In the genomic region with DNA sequence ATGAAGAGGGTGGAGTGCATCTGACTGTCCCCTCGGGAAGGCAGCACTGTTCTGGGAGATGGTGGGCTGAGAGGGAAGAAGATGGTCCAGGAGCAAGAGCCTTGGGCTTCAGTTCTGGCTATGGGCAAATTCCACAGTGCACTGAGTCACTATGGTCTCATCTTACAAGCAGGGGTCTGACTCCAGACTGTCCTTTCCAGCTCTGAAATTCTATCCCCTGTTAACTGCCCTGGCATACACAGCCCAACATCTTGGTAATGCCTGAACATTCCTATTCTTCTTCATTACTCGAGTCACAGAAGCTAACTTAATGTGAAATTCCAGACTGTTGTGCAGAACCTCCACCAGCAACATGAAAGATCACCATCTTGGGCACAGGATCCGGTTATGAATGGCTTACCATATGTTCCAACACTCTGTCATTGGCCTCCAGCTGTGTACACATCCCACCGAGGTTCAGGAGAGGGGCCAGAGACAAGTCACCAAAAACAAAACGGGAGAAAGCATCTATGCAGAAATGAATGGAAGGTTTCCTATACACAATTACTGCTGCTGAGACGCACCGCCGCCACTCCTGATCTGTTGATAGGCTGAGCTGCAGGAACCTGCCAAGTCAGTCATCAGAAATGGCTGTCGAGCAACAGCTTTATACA, we compare ENCODE assay signal across 16 mouse cellular contexts.
DNase-seq lines count a peak whose midpoint lies in the region; ATAC-seq and TF ChIP-seq lines count a peak whose summit lies in the region.
"Had no signal": no experiment of that assay in that cellular context is flagged by ENCODE, and none has a peak within 500 bp of the region (broad histone marks: within the 10 kb centered on the region; RNA-seq: fewer than 3 reads in every experiment).

No protein-coding gene starts in this region.

- WGBS in hindbrain, postnatal 0 days = 41% methylated on average over 9 of the region's 9 CpGs
- WGBS in hindbrain, embryonic 10.5 days = 61% methylated on average over 9 of the region's 9 CpGs
- WGBS in embryonic facial prominence, embryonic 14.5 days = 39% methylated on average over 9 of the region's 9 CpGs
- 72% methylated on average over 9 of the region's 9 CpGs for WGBS in heart, adult 2 months
- WGBS in forebrain, embryonic 15.5 days = 55% methylated on average over 9 of the region's 9 CpGs

- TF ChIP-seq CTCF in hindbrain, postnatal 0 days (IDR thresholded peaks at IDR 0.05; ENCODE audit: low read depth) = no peak
- no peak for TF ChIP-seq CTCF in C2C12 (IDR thresholded peaks at IDR 0.05; ENCODE audit: control insufficient read depth, insufficient read depth, insufficient read length)
- no peak for TF ChIP-seq CTCF in heart, adult 2 months (IDR thresholded peaks at IDR 0.05)

- H3K4me3 ChIP-seq in hindbrain, postnatal 0 days (ENCODE audit: low read length) = no peak overlapping the region
- no peak overlapping the region for H3K4me3 ChIP-seq in hindbrain, embryonic 10.5 days
- H3K4me3 ChIP-seq in C2C12 (ENCODE audit: insufficient read depth, poor library complexity, severe bottlenecking) = no peak overlapping the region
- no peak overlapping the region for H3K4me3 ChIP-seq in embryonic facial prominence, embryonic 14.5 days (ENCODE audit: low read depth, low read length)
- no peak overlapping the region for H3K4me3 ChIP-seq in heart, adult 2 months
- no peak overlapping the region for H3K4me3 ChIP-seq in forebrain, embryonic 15.5 days
- H3K4me3 ChIP-seq: heart, embryonic 12.5 days had no signal

- no peak overlapping the region for H3K9ac ChIP-seq in hindbrain, postnatal 0 days (replicated peaks; ENCODE audit: low read length)
- H3K9ac ChIP-seq in embryonic facial prominence, embryonic 14.5 days (ENCODE audit: low read depth, low read length) = no peak overlapping the region
- no peak overlapping the region for H3K9ac ChIP-seq in heart, adult 2 months (ENCODE audit: low read depth, low read length)
- H3K9ac ChIP-seq in forebrain, embryonic 15.5 days (replicated peaks) = no peak overlapping the region
- H3K9ac ChIP-seq: forebrain, postnatal 0 days; heart, embryonic 12.5 days; liver, embryonic 14.5 days had no signal

- DNase-seq in hindbrain, postnatal 0 days (ENCODE audit: low spot score) = peak; percentile 12
- no peak for DNase-seq in hindbrain, embryonic 10.5 days (ENCODE audit: low spot score)
- DNase-seq in 3T3-L1 (ENCODE audit: low read depth, low spot score) = peak; percentile 75
- DNase-seq in embryonic facial prominence, embryonic 14.5 days (ENCODE audit: low spot score) = no peak
- no peak for DNase-seq in heart, adult 2 months
- DNase-seq: adrenal gland, adult 2 months; forebrain, postnatal 0 days; gastrocnemius, postnatal 36 days; lung, postnatal 14 days; midbrain, embryonic 14.5 days; thymus, postnatal 25 days had no signal

- H3ac ChIP-seq in C2C12 (ENCODE audit: control insufficient read depth, insufficient read length, low read depth) = no peak overlapping the region

- no peak for TF ChIP-seq POLR2A in heart, adult 2 months (IDR thresholded peaks at IDR 0.05; ENCODE audit: insufficient read depth, low read depth, low read length)

- H3K4me1 ChIP-seq in hindbrain, postnatal 0 days (ENCODE audit: insufficient read depth, low read length) = 0 out of 2 replicates have a peak, but pooled peaks cover 5% of the 10 kb centered on the region
- peaks cover 42% of the 10 kb centered on the region for H3K4me1 ChIP-seq in hindbrain, embryonic 10.5 days (replicated peaks)
- H3K4me1 ChIP-seq in embryonic facial prominence, embryonic 14.5 days (ENCODE audit: control insufficient read depth, insufficient read depth, low read length) = peaks cover 7% of the 10 kb centered on the region
- H3K4me1 ChIP-seq in heart, adult 2 months (ENCODE audit: control insufficient read depth, insufficient read depth, low read length) = peaks cover 2% of the 10 kb centered on the region; the same call in 1 of the 2 replicates
- peaks cover 5% of the 10 kb centered on the region for H3K4me1 ChIP-seq in forebrain, embryonic 15.5 days

- no peak for ATAC-seq in hindbrain, postnatal 0 days
- ATAC-seq in embryonic facial prominence, embryonic 14.5 days (ENCODE audit: low read depth) = 0 out of 2 replicates have a peak, but pooled peaks have one; percentile 21
- ATAC-seq in forebrain, embryonic 15.5 days (replicated peaks) = no peak
- ATAC-seq: forebrain, postnatal 0 days; intestine, embryonic 16.5 days had no signal

- no peaks in the 10 kb centered on the region for H3K27me3 ChIP-seq in hindbrain, postnatal 0 days (ENCODE audit: insufficient read depth, low read length)
- no peaks in the 10 kb centered on the region for H3K27me3 ChIP-seq in hindbrain, embryonic 10.5 days (ENCODE audit: insufficient read depth, poor library complexity, severe bottlenecking)
- H3K27me3 ChIP-seq in C2C12 (ENCODE audit: control insufficient read depth, insufficient read depth, insufficient read length) = no peaks in the 10 kb centered on the region
- no peaks in the 10 kb centered on the region for H3K27me3 ChIP-seq in embryonic facial prominence, embryonic 14.5 days (replicated peaks; ENCODE audit: control insufficient read depth, insufficient read depth, low read length)
- no peaks in the 10 kb centered on the region for H3K27me3 ChIP-seq in heart, adult 2 months (ENCODE audit: control insufficient read depth, insufficient read depth, low read length)
- no peaks in the 10 kb centered on the region for H3K27me3 ChIP-seq in forebrain, embryonic 15.5 days
- H3K27me3 ChIP-seq: heart, embryonic 12.5 days had no signal

- no peak for TF ChIP-seq EP300 in heart, adult 2 months (IDR thresholded peaks at IDR 0.05; ENCODE audit: insufficient read depth, low read depth, low read length)

- H3K36me3 ChIP-seq in hindbrain, postnatal 0 days (ENCODE audit: insufficient read depth, low read length) = no peaks in the 10 kb centered on the region
- H3K36me3 ChIP-seq in hindbrain, embryonic 10.5 days = no peaks in the 10 kb centered on the region
- no peaks in the 10 kb centered on the region for H3K36me3 ChIP-seq in C2C12 (ENCODE audit: control insufficient read depth, insufficient read depth)
- no peaks in the 10 kb centered on the region for H3K36me3 ChIP-seq in embryonic facial prominence, embryonic 14.5 days (ENCODE audit: control insufficient read depth, insufficient read depth, low read length)
- no peaks in the 10 kb centered on the region for H3K36me3 ChIP-seq in heart, adult 2 months (ENCODE audit: control insufficient read depth, insufficient read depth, low read length)
- H3K36me3 ChIP-seq in forebrain, embryonic 15.5 days = no peaks in the 10 kb centered on the region
- H3K36me3 ChIP-seq: heart, embryonic 12.5 days had no signal

- no peak overlapping the region for H3K4me2 ChIP-seq in hindbrain, postnatal 0 days (ENCODE audit: low read depth, low read length)
- no peak overlapping the region for H3K4me2 ChIP-seq in embryonic facial prominence, embryonic 14.5 days (ENCODE audit: low read depth, low read length)
- H3K4me2 ChIP-seq in forebrain, embryonic 15.5 days (replicated peaks) = no peak overlapping the region
- H3K4me2 ChIP-seq: heart, embryonic 12.5 days had no signal

- intact Hi-C loops in heart, adult 2 months (cut with DNase I) = no loop called here

- no peaks in the 10 kb centered on the region for H3K79me2 ChIP-seq in C2C12 (ENCODE audit: control insufficient read depth, insufficient read depth)
- no peaks in the 10 kb centered on the region; the same call in 1 of the 2 replicates for H3K79me2 ChIP-seq in heart, adult 2 months (replicated peaks; ENCODE audit: control insufficient read depth, insufficient read depth, low read length)

- H3K9me3 ChIP-seq in hindbrain, postnatal 0 days (ENCODE audit: low read length) = no peaks in the 10 kb centered on the region
- H3K9me3 ChIP-seq in hindbrain, embryonic 10.5 days = no peaks in the 10 kb centered on the region
- no peaks in the 10 kb centered on the region for H3K9me3 ChIP-seq in embryonic facial prominence, embryonic 14.5 days (ENCODE audit: control insufficient read depth, low read length)
- no peaks in the 10 kb centered on the region for H3K9me3 ChIP-seq in forebrain, embryonic 15.5 days
- H3K9me3 ChIP-seq: heart, embryonic 12.5 days had no signal

- no peak overlapping the region for H3K27ac ChIP-seq in hindbrain, postnatal 0 days
- no peak overlapping the region for H3K27ac ChIP-seq in hindbrain, embryonic 10.5 days
- no peak overlapping the region for H3K27ac ChIP-seq in embryonic facial prominence, embryonic 14.5 days (replicated peaks; ENCODE audit: low read depth, low read length)
- H3K27ac ChIP-seq in heart, adult 2 months = no peak overlapping the region
- no peak overlapping the region for H3K27ac ChIP-seq in forebrain, embryonic 15.5 days (replicated peaks)
- H3K27ac ChIP-seq: liver, embryonic 14.5 days had no signal

- H3K79me3 ChIP-seq in C2C12 (ENCODE audit: low read depth) = no peaks in the 10 kb centered on the region

TF ChIP-seq in C2C12, 6 proteins besides CTCF, POLR2A, EP300 and RAD21:
- TF ChIP-seq USF1 (IDR thresholded peaks at IDR 0.05; ENCODE audit: low read depth) (no peak), MYOD1 (IDR thresholded peaks at IDR 0.05; ENCODE audit: control insufficient read depth, insufficient read length, low read depth) (peak; percentile 75), FOSL1 (IDR thresholded peaks at IDR 0.05; ENCODE audit: insufficient read depth, low read length, poor library complexity, severe bottlenecking) (peak; percentile 68)

Comparison
In these comparisons a context has a peak if more than half of its experiments do, and no peak if none do; other contexts are left out.
1. DNase-seq: peak in hindbrain, postnatal 0 days (single experiment) and 3T3-L1 (single experiment); none in hindbrain, embryonic 10.5 days (single experiment), embryonic facial prominence, embryonic 14.5 days (single experiment) and heart, adult 2 months (0 of 2).